Mouse (Mus musculus) hindbrain, embryonic 14.5 days (tissue): ENCODE measurements around the gene Ubxn11. TPM values are rescaled to one million over a fixed set of nuclear protein-coding genes. Genes with fewer than 3 reads are reported as not detected.

Experiments
- ATAC-seq: fragments of 200-750 bp; cut with Nextera tagmentation; 2 replicates; pipeline ENCODE4 v1.8.0; 2017; ENCODE audit warnings: moderate number of reproducible peaks, mild to moderate bottlenecking, moderate TSS enrichment, moderate library complexity; ENCODE audit not compliant: low FRiP score
- DNase-seq: peaks from one replicate; pipeline ENCODE4 v3.0.0-alpha.2; 2015; ENCODE audit warnings: low spot score
- H3K27ac ChIP-seq: fragments of 300-500 bp; sonication (generic); 2 replicates; pipeline ENCODE4 v1.5.1; 2014; ENCODE audit warnings: mild to moderate bottlenecking, moderate library complexity
- H3K27me3 ChIP-seq: fragments of 300-500 bp; sonication (generic); 2 replicates; pipeline ENCODE4 v1.6.1; 2014; ENCODE audit warnings: mild to moderate bottlenecking, low read length, mixed read lengths; ENCODE audit not compliant: control insufficient read depth, insufficient read depth
- H3K36me3 ChIP-seq: fragments of 300-500 bp; sonication (generic); replicated peaks from 2 replicates; pipeline ENCODE4 v1.6.1; 2014; ENCODE audit not compliant: control insufficient read depth, insufficient read depth
- H3K4me1 ChIP-seq: fragments of 300-500 bp; sonication (generic); replicated peaks from 2 replicates; pipeline ENCODE4 v1.6.1; 2014; ENCODE audit warnings: antibody characterized with exemption, low read length, mixed read lengths; ENCODE audit not compliant: control insufficient read depth, insufficient read depth
- H3K4me2 ChIP-seq: fragments of 300-500 bp; sonication (generic); replicated peaks from 2 replicates; pipeline ENCODE4 v1.6.1; 2014; ENCODE audit warnings: mild to moderate bottlenecking, moderate library complexity
- H3K4me3 ChIP-seq: fragments of 300-500 bp; sonication (generic); replicated peaks from 2 replicates; pipeline ENCODE4 v1.5.1; 2014; ENCODE audit warnings: mild to moderate bottlenecking, low read length
- H3K9ac ChIP-seq: fragments of 300-500 bp; sonication (generic); 2 replicates; pipeline ENCODE4 v1.6.1; 2014
- H3K9me3 ChIP-seq: fragments of 300-500 bp; sonication (generic); 2 replicates; pipeline ENCODE4 v1.6.1; 2016; ENCODE audit warnings: low read length; ENCODE audit not compliant: control insufficient read depth
- WGBS: fragments of 180-500 bp; shearing (Covaris S2); extraction: QIAGEN DNeasy Blood & Tissue Kit; methylation state at CpG from one replicate; pipeline ENCODE4 v1.1.7; 2014; 5-methylcytosine and 5-hydroxymethylcytosine counted together
- polyA plus RNA-seq: library from polyadenylated mRNA; unstranded; fragments of >200 nt; fragmentation: Nextera tagmentation; extraction: Ambion mirVana; gene quantifications from 2 replicates; pipeline ENCODE4 v1.2.1, GENCODE M21; 2014

The Ubxn11 gene
- polyA plus RNA-seq, 1 experiment from 2014 or later = 22.2 TPM

- H3K4me1 ChIP-seq = no peaks in the 10 kb centered on the region
- peaks cover 15% of the 10 kb centered on the region for H3K36me3 ChIP-seq
- 87% methylated on average over 5 of the region's 6 CpGs for WGBS
- ATAC-seq = no peak
- no peaks in the 10 kb centered on the region for H3K9me3 ChIP-seq
- H3K9ac ChIP-seq = no peak overlapping the region
- no peak overlapping the region for H3K4me3 ChIP-seq
- no peak for DNase-seq
- no peaks in the 10 kb centered on the region for H3K27me3 ChIP-seq
- no peak overlapping the region for H3K27ac ChIP-seq
- H3K4me2 ChIP-seq = no peak overlapping the region
These were observed 62.2 kb downstream of the Ubxn11 start for GRCm38 (mm10) chr4:134164591-134164990.

- no peaks in the 10 kb centered on the region for H3K9me3 ChIP-seq
- H3K9ac ChIP-seq = no peak overlapping the region
- ATAC-seq = no peak
- no peak overlapping the region for H3K4me3 ChIP-seq
- no peak overlapping the region for H3K4me2 ChIP-seq
- H3K4me1 ChIP-seq = no peaks in the 10 kb centered on the region
- no peak overlapping the region for H3K27ac ChIP-seq
- H3K36me3 ChIP-seq = peaks cover 15% of the 10 kb centered on the region
- 91% methylated on average over 6 of the region's 6 CpGs for WGBS
- DNase-seq = no peak
- no peaks in the 10 kb centered on the region for H3K27me3 ChIP-seq
These were observed 62.7 kb downstream of the Ubxn11 start for GRCm38 (mm10) chr4:134165024-134165423.

GRCm38 (mm10) chr4:134165548-134166465, 63.4 kb downstream of the Ubxn11 start:
- Histone ChIP-seq H3K4me3 (no peak overlapping the region), H3K9ac (no peak overlapping the region), H3K27me3 (no peaks in the 10 kb centered on the region), H3K9me3 (no peaks in the 10 kb centered on the region), H3K4me1 (no peaks in the 10 kb centered on the region), H3K27ac (no peak overlapping the region), H3K4me2 (no peak overlapping the region), H3K36me3 (peaks cover 15% of the 10 kb centered on the region)
- DNase-seq = no peak
- WGBS = 90% methylated on average over 3 of the region's 3 CpGs
- ATAC-seq = no peak

GRCm38 (mm10) chr4:134166906-134167305, 64.5 kb downstream of the Ubxn11 start:
- DNase-seq (no peak), ATAC-seq (no peak)
- Histone ChIP-seq H3K4me1 (no peaks in the 10 kb centered on the region), H3K27me3 (no peaks in the 10 kb centered on the region), H3K27ac (no peak overlapping the region), H3K9me3 (no peaks in the 10 kb centered on the region), H3K4me2 (no peak overlapping the region), H3K9ac (no peak overlapping the region), H3K36me3 (peaks cover 15% of the 10 kb centered on the region), H3K4me3 (no peak overlapping the region)
- 99% methylated on average over 3 of the region's 3 CpGs for WGBS

GRCm38 (mm10) chr4:134172391-134172790, 70.0 kb downstream of the Ubxn11 start:
- Histone ChIP-seq H3K27ac (no peak overlapping the region), H3K4me1 (no peaks in the 10 kb centered on the region), H3K27me3 (no peaks in the 10 kb centered on the region), H3K9ac (no peak overlapping the region), H3K36me3 (peaks cover 5% of the 10 kb centered on the region; the same call in 1 of the 2 replicates), H3K9me3 (no peaks in the 10 kb centered on the region), H3K4me2 (no peak overlapping the region), H3K4me3 (no peak overlapping the region)
- WGBS = 87% methylated on average over 3 of the region's 3 CpGs
- DNase-seq (no peak), ATAC-seq (no peak)

Other genes starting within 250 kb of the Ubxn11 start
- gene Rps6ka1, start 214.8 kb upstream of the Ubxn11 start, polyA plus RNA-seq = 25.3 and 25.7 TPM in 2 replicates
- gene Hmgn2, start 133.9 kb upstream of the Ubxn11 start, polyA plus RNA-seq = 1,104 and 1,147 TPM in 2 replicates
- 49.3 and 49.6 TPM in 2 replicates for gene Dhdds, start 101.7 kb upstream of the Ubxn11 start, polyA plus RNA-seq
- gene Lin28a, start 83.7 kb upstream of the Ubxn11 start, polyA plus RNA-seq = 0.13 and 0.27 TPM in 2 replicates
- not detected in 2 replicates for gene Zfp683, start 48.7 kb upstream of the Ubxn11 start, polyA plus RNA-seq
- gene Crybg2, start 41.8 kb upstream of the Ubxn11 start, polyA plus RNA-seq = 3.0 and 4.7 TPM in 2 replicates
- 1.7 and 2.4 TPM in 2 replicates for gene Cd52, start 7.5 kb upstream of the Ubxn11 start, polyA plus RNA-seq
- gene Sh3bgrl3, start 26.2 kb downstream of the Ubxn11 start, polyA plus RNA-seq = 429 and 442 TPM in 2 replicates
- 19.2 and 20.3 TPM in 2 replicates for gene Cep85, start 84.5 kb downstream of the Ubxn11 start, polyA plus RNA-seq
- gene Gm7534, start 100.4 kb downstream of the Ubxn11 start, polyA plus RNA-seq = not detected in 2 replicates
- 0.13 TPM in 1 of 2 replicates, not detected in the other for gene Catsper4, start 124.8 kb downstream of the Ubxn11 start, polyA plus RNA-seq
- gene Cnksr1, start 135.8 kb downstream of the Ubxn11 start, polyA plus RNA-seq = 0.13 and 0.31 TPM in 2 replicates
- gene E130218I03Rik, start 141.1 kb downstream of the Ubxn11 start, polyA plus RNA-seq = 0.32 TPM in 1 of 2 replicates, not detected in the other
- 12.5 and 14.4 TPM in 2 replicates for gene Zfp593, start 143.0 kb downstream of the Ubxn11 start, polyA plus RNA-seq
- 0.35 and 0.87 TPM in 2 replicates for gene Gm30191, start 144.4 kb downstream of the Ubxn11 start, polyA plus RNA-seq
- 16.4 and 16.9 TPM in 2 replicates for gene Grrp1, start 151.5 kb downstream of the Ubxn11 start, polyA plus RNA-seq
- gene Pdik1l, start 185.3 kb downstream of the Ubxn11 start, polyA plus RNA-seq = 38.5 and 45.1 TPM in 2 replicates
- gene Trim63, start 212.6 kb downstream of the Ubxn11 start, polyA plus RNA-seq = 0.23 TPM in 1 of 2 replicates, not detected in the other
- 0.13 and 0.14 TPM in 2 replicates for gene Slc30a2, start 240.6 kb downstream of the Ubxn11 start, polyA plus RNA-seq